Mouse (Mus musculus) hindbrain, embryonic 10.5 days (tissue): ENCODE measurements around the gene Plcg2. TPM values are rescaled to one million over a fixed set of nuclear protein-coding genes. Genes with fewer than 3 reads are reported as not detected.
A peak's percentile ranks its signal among the peaks of the same experiment; 100 is the strongest.

Experiments
- DNase-seq: peaks from one replicate; pipeline ENCODE4 v3.0.0-alpha.2; 2017; ENCODE audit warnings: low spot score
- H3K27ac ChIP-seq: fragments of 300-500 bp; sonication (generic); 2 replicates; pipeline ENCODE4 v1.5.1; 2016; ENCODE audit warnings: mild to moderate bottlenecking, moderate library complexity
- H3K27me3 ChIP-seq: fragments of 300-500 bp; sonication (generic); 2 replicates; pipeline ENCODE4 v1.6.1; 2016; ENCODE audit warnings: mild to moderate bottlenecking; ENCODE audit not compliant: poor library complexity, insufficient read depth, severe bottlenecking
- H3K36me3 ChIP-seq: fragments of 300-500 bp; sonication (generic); 2 replicates; pipeline ENCODE4 v1.6.1; 2016; ENCODE audit warnings: mild to moderate bottlenecking, moderate library complexity
- H3K4me1 ChIP-seq: fragments of 300-500 bp; sonication (generic); replicated peaks from 2 replicates; pipeline ENCODE4 v1.6.1; 2016; ENCODE audit warnings: mild to moderate bottlenecking
- H3K4me3 ChIP-seq: fragments of 300-500 bp; sonication (generic); 2 replicates; pipeline ENCODE4 v1.5.1; 2016; ENCODE audit warnings: mild to moderate bottlenecking, moderate library complexity
- H3K9me3 ChIP-seq: fragments of 300-500 bp; sonication (generic); 2 replicates; pipeline ENCODE4 v1.6.1; 2016; ENCODE audit warnings: mild to moderate bottlenecking, moderate library complexity
- WGBS: fragments of 180-500 bp; shearing (Covaris S2); methylation state at CpG from one replicate; pipeline ENCODE4 v1.1.7; 2016; 5-methylcytosine and 5-hydroxymethylcytosine counted together
- polyA plus RNA-seq: library from polyadenylated mRNA; unstranded; fragments of >200 nt; fragmentation: Nextera tagmentation; extraction: Ambion mirVana; gene quantifications from 2 replicates; pipeline ENCODE4 v1.2.1, GENCODE M21; 2016

Plcg2 gene
- polyA plus RNA-seq = 3.7 and 5.0 TPM in 2 replicates

DNA sequence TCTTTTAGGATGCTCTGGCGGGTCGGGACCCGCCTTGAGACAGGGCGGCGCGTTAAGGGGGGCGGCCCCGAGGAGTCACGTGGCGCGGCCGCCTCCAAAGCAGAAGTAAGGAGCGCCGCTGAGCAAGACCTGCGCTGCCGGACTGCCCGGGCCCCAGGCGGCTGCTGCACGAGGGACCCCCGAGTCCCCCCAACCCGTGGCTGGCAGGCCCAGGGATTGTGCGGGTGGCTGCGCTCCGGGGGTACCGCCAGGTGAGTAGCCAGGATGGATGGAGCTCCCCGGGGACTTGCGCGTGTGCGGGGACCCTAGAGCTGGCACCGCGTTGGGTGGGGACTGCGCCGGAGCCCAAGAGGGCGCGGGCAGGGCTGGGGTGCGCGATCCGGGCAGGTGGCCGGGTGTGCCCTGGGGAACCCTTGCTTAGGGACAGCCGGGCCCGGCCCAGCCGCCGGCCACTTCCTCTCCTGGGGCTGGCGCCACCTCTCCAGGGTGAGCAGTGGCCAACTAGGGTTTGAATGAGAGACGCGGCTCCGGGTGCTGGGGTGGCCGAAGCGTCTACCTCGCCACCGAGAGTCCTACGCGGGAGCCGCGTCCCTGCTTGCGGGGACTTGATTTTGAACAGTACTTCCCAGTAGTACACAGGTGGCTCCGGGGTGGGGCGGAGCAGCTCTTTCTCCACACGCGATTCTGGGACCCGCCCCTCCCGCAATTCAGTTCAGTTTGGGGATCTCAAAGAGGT, at the start of gene Plcg2:
Gene Plcg2 (plus strand): TSS at position 113 of the 736 bp plus-strand sequence.
- H3K4me1 ChIP-seq = peaks cover 26% of the 10 kb centered on the region
- under 1% methylated on average over 62 of the region's 62 CpGs for WGBS
- H3K27me3 ChIP-seq = peaks cover 50% of the 10 kb centered on the region
- H3K9me3 ChIP-seq = no peaks in the 10 kb centered on the region
- no peaks in the 10 kb centered on the region for H3K36me3 ChIP-seq
- H3K4me3 ChIP-seq = peak within 1 kb of the TSS; percentile 70
- peak; percentile 50 for DNase-seq
- H3K27ac ChIP-seq = peak within 1 kb of the TSS; percentile 57

DNA sequence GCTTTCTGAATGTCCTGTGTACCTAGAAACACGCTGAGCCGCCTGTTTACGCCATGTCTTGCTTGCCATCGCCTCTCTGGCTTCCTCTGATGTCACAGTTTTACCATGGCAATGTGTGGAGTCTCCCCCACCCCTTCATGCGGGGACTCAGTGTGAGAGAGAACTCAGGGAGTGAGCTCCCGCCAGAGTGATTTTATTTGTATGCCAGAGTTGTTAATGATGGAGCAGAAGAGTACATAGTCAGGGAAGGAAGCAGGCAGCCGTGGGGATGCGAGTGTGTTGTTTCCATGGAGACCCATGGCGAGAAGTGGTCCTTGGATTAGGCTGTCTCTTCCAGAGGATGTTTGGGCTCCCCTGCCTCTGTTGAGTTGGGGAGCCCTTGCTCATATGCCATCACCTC, 47.0 kb upstream of the Plcg2 start:
- H3K4me1 ChIP-seq = peaks cover 8% of the 10 kb centered on the region; the same call in 1 of the 2 replicates
- H3K36me3 ChIP-seq = peaks cover 100% of the 10 kb centered on the region
- no peak overlapping the region for H3K4me3 ChIP-seq
- WGBS = 79% methylated on average over 9 of the region's 9 CpGs
- no peak overlapping the region for H3K27ac ChIP-seq
- no peaks in the 10 kb centered on the region for H3K9me3 ChIP-seq
- no peak for DNase-seq
- no peaks in the 10 kb centered on the region for H3K27me3 ChIP-seq

- no peak overlapping the region for H3K27ac ChIP-seq
- DNase-seq = no peak
- WGBS = 83% methylated on average over 6 of the region's 6 CpGs
Observed at GRCm38 (mm10) chr8:117453974-117454373, 44.1 kb upstream of the Plcg2 start.

DNA sequence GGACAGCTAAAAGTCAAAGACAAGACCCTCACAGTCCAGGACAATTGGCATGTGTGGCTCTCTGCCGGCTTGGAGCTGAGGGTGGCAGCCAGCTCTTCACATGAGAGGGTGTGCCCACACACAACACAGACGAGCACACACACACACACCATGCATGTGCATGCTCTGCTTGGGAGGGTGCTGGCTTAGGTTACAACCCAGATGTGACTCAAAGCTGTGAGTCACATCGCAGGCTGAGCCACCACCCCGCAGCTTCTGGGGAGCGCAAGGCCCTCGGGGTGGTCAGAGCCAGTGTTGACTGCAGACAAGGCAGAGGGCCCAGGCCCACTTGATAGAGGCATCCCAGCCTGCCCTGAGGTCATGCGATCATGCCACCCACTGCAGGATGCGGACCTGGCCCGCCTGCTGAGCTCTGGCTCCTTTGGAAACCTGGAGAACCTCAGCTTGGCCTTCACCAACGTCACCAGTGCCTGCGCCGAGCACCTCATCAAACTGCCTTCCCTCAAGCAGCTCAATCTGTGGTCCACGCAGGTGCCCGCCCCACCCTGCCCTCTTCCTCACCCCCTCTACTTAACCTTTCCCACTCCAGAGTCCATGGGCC, 43.5 kb upstream of the Plcg2 start:
- no peak overlapping the region for H3K4me3 ChIP-seq
- WGBS = 95% methylated on average over 14 of the region's 14 CpGs
- peaks cover 20% of the 10 kb centered on the region for H3K4me1 ChIP-seq
- no peaks in the 10 kb centered on the region for H3K9me3 ChIP-seq
- H3K36me3 ChIP-seq = peaks cover 89% of the 10 kb centered on the region
- no peak for DNase-seq
- no peak overlapping the region for H3K27ac ChIP-seq
- H3K27me3 ChIP-seq = no peaks in the 10 kb centered on the region

More at GRCm38 (mm10) chr8:117453974-117454373, 44.1 kb upstream of the Plcg2 start:
- Histone ChIP-seq H3K9me3 (no peaks in the 10 kb centered on the region), H3K4me1 (peaks cover 14% of the 10 kb centered on the region), H3K27me3 (no peaks in the 10 kb centered on the region), H3K4me3 (no peak overlapping the region), H3K36me3 (peaks cover 96% of the 10 kb centered on the region)

DNA sequence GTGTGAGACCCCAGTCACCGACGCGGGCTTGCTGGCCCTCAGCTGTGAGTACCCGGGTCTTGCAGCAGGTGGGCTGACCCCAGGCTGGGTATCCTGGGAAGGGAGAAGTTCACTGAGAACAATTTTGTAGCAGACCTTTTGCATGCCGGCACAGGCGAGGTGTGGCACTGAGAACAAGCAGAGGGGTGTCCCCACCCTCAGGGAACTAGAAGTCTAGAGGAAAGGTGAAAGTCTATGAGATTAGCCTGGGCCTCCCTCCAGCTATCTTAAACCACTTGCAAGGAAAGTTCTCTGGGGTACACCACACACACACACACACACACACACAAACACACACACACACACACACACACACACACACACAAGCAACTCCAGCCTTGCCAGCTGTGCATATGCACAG, 42.4 kb upstream of the Plcg2 start:
- peaks cover 30% of the 10 kb centered on the region for H3K4me1 ChIP-seq
- no peaks in the 10 kb centered on the region for H3K27me3 ChIP-seq
- H3K36me3 ChIP-seq = peaks cover 79% of the 10 kb centered on the region
- DNase-seq = no peak
- H3K27ac ChIP-seq = no peak overlapping the region
- H3K4me3 ChIP-seq = no peak overlapping the region
- H3K9me3 ChIP-seq = no peaks in the 10 kb centered on the region
- 93% methylated on average over 6 of the region's 6 CpGs for WGBS

- peaks cover 58% of the 10 kb centered on the region for H3K36me3 ChIP-seq
- 78% methylated on average over 5 of the region's 5 CpGs for WGBS
- peaks cover 30% of the 10 kb centered on the region for H3K4me1 ChIP-seq
- H3K9me3 ChIP-seq = no peaks in the 10 kb centered on the region
- peak overlapping the region; percentile 56; the same call in 1 of the 2 replicates for H3K27ac ChIP-seq
- H3K4me3 ChIP-seq = no peak overlapping the region
- no peak for DNase-seq
- H3K27me3 ChIP-seq = no peaks in the 10 kb centered on the region
Observed at GRCm38 (mm10) chr8:117458440-117458839, 39.7 kb upstream of the Plcg2 start.

DNA sequence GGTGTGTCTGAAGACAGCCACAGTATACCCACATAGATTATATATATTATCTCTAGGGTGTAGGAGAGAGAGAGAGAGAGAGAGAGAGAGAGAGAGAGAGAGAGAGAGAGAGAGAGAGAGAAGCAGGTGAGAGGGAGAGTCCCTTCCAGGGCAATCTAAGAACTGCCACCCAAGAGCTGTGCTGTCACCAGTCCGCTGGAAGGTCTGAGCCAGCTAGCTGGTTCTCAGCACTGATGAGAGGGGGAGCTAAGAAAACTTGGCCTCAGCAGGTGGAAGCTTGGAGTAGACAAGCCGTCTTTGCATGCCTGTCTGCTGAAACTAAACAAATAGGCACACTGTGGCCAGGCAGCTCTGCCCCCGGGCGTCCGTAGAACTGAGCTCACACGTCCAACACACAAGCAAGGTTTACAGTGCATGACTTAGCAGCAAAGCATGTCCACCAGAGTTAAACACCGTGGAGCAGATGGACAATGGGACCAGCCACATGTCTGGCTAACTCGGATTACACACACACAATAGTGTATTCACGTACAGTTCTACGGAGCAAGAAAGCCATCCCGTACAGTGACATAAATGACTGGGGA, 35.3 kb upstream of the Plcg2 start:
- 81% methylated on average over 11 of the region's 11 CpGs for WGBS

DNA sequence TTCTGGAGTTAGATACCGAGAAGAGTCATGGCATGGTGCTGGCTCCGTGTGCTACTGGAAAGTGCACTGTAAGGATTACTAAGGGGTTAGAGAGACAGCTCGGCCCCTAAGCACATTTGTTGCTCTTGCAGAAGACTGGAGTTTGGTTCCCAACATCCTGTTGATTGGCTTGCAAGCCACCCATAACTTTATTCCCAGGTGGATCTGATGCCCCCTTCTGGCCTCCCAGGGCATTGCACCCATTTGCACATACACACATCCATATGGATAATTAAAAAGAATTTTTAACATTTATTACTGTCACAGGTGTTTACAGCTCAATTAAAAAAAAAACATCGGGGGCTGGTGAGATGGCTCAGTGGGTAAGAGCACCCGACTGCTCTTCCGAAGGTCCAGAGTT, 33.6 kb upstream of the Plcg2 start:
- DNase-seq = no peak
- Histone ChIP-seq H3K27me3 (no peaks in the 10 kb centered on the region), H3K4me3 (no peak overlapping the region), H3K4me1 (peaks cover 12% of the 10 kb centered on the region), H3K27ac (no peak overlapping the region), H3K36me3 (peaks cover 7% of the 10 kb centered on the region; the same call in 1 of the 2 replicates), H3K9me3 (no peaks in the 10 kb centered on the region)
- WGBS = 97% methylated on average over 6 of the region's 6 CpGs

More for the DNA sequence above, 35.3 kb upstream of the Plcg2 start:
- no peaks in the 10 kb centered on the region for H3K9me3 ChIP-seq
- H3K4me3 ChIP-seq = no peak overlapping the region
- no peaks in the 10 kb centered on the region for H3K27me3 ChIP-seq
- peaks cover 28% of the 10 kb centered on the region for H3K4me1 ChIP-seq
- no peak for DNase-seq
- peaks cover 15% of the 10 kb centered on the region for H3K36me3 ChIP-seq
- H3K27ac ChIP-seq = no peak overlapping the region

DNA sequence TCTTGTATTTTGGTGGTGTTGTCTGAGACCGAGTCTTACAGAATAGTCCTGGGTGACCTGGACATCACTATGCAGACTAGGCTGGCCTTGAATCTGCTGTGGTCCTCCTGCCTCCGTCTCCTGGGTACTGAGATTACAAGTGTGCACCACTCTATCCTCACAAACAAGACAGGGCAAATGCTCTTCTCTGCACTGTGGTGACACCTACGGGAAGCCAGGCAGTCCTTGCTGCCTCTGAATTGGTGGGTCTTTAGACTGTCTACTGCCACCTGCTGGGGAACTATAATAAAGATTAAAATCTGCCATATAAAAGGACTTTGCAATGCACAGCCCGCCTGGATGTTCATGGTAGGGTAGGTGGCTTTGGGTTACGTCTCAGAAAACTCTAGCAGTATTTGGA, 32.8 kb upstream of the Plcg2 start:
- WGBS = 44% methylated on average over 5 of the region's 5 CpGs
- no peak overlapping the region for H3K4me3 ChIP-seq
- peak; percentile 46 for DNase-seq
- H3K9me3 ChIP-seq = no peaks in the 10 kb centered on the region
- H3K36me3 ChIP-seq = peaks cover 7% of the 10 kb centered on the region; the same call in 1 of the 2 replicates
- H3K27ac ChIP-seq = no peak overlapping the region
- H3K4me1 ChIP-seq = peaks cover 12% of the 10 kb centered on the region
- no peaks in the 10 kb centered on the region for H3K27me3 ChIP-seq

- no peak for DNase-seq
- H3K36me3 ChIP-seq = no peaks in the 10 kb centered on the region
- WGBS = 85% methylated on average over 10 of the region's 10 CpGs
- H3K27ac ChIP-seq = no peak overlapping the region
- H3K4me1 ChIP-seq = peaks cover 17% of the 10 kb centered on the region
- H3K9me3 ChIP-seq = no peaks in the 10 kb centered on the region
- H3K27me3 ChIP-seq = no peaks in the 10 kb centered on the region
- H3K4me3 ChIP-seq = no peak overlapping the region
Observed at GRCm38 (mm10) chr8:117467466-117467865, 30.6 kb upstream of the Plcg2 start.

GRCm38 (mm10) chr8:117469431-117470341, 28.4 kb upstream of the Plcg2 start:
- WGBS = 33% methylated on average over 16 of the region's 16 CpGs
- Histone ChIP-seq H3K4me1 (peaks cover 17% of the 10 kb centered on the region), H3K4me3 (peak overlapping the region; percentile 44), H3K27me3 (no peaks in the 10 kb centered on the region), H3K36me3 (no peaks in the 10 kb centered on the region), H3K27ac (peak overlapping the region; percentile 82), H3K9me3 (no peaks in the 10 kb centered on the region)
- peak; percentile 20 for DNase-seq

GRCm38 (mm10) chr8:117470342-117470781, 27.7 kb upstream of the Plcg2 start:
- Histone ChIP-seq H3K36me3 (no peaks in the 10 kb centered on the region), H3K9me3 (no peaks in the 10 kb centered on the region), H3K4me1 (peaks cover 17% of the 10 kb centered on the region), H3K4me3 (peak overlapping the region; percentile 44), H3K27me3 (no peaks in the 10 kb centered on the region), H3K27ac (peak overlapping the region; percentile 82)
- DNase-seq = peak; percentile 89
- WGBS = under 1% methylated on average over 12 of the region's 14 CpGs
